Mouse (Mus musculus) heart, embryonic 14.5 days (tissue): ENCODE results near the gene Epb41l1. TPM values are rescaled to one million over a fixed set of nuclear protein-coding genes. Genes with fewer than 3 reads are reported as not detected.

Source experiments
- ATAC-seq: fragments of 200-750 bp; cut with Nextera tagmentation; 2 replicates; pipeline ENCODE4 v1.8.0; 2017; ENCODE audit warnings: low read depth, moderate TSS enrichment; ENCODE audit not compliant: insufficient number of reproducible peaks, insufficient read depth, low FRiP score
- H3K27ac ChIP-seq, 2 experiments: fragments of 200-500 bp in 1 of 2; fragments of 300-500 bp in 1 of 2; sonication (generic) in 1 of 2; replicated peaks in 1 of 2; 2 replicates each; pipeline ENCODE4 v1.5.1; 2012 to 2014; ENCODE audit warnings: low read depth in 2 of 2, low read length in 2 of 2, control low read depth in 1 of 2, mild to moderate bottlenecking in 1 of 2, mixed read lengths in 1 of 2; ENCODE audit not compliant: control insufficient read depth in 1 of 2, insufficient read depth in 1 of 2
- H3K27me3 ChIP-seq: fragments of 300-500 bp; sonication (generic); 2 replicates; pipeline ENCODE4 v1.6.1; 2014; ENCODE audit warnings: mild to moderate bottlenecking, low read length, control low read depth; ENCODE audit not compliant: control insufficient read depth, insufficient read depth
- H3K36me3 ChIP-seq: fragments of 300-500 bp; sonication (generic); 2 replicates; pipeline ENCODE4 v1.6.1; 2014; ENCODE audit warnings: mild to moderate bottlenecking, control low read depth, low read length, mixed read lengths; ENCODE audit not compliant: control insufficient read depth, insufficient read depth
- H3K4me1 ChIP-seq, 2 experiments: fragments of 200-500 bp in 1 of 2; fragments of 300-500 bp in 1 of 2; sonication (generic) in 1 of 2; 2 replicates each; pipeline ENCODE4 v1.6.1; 2012 to 2014; ENCODE audit warnings: low read length in 2 of 2, control low read depth in 1 of 2, mixed read lengths in 1 of 2; ENCODE audit not compliant: control insufficient read depth in 2 of 2, insufficient read depth in 2 of 2
- H3K4me2 ChIP-seq: fragments of 300-500 bp; sonication (generic); 2 replicates; pipeline ENCODE4 v1.6.1; 2014; ENCODE audit warnings: mild to moderate bottlenecking, low read length
- H3K4me3 ChIP-seq, 2 experiments: fragments of 200-500 bp in 1 of 2; fragments of 300-500 bp in 1 of 2; sonication (generic) in 1 of 2; 2 replicates each; pipeline ENCODE4 v1.5.1; 2012 to 2014; ENCODE audit warnings: low read length in 2 of 2, mild to moderate bottlenecking in 2 of 2, control low read depth in 1 of 2, low read depth in 1 of 2, moderate library complexity in 1 of 2; ENCODE audit not compliant: control insufficient read depth in 1 of 2, insufficient read depth in 1 of 2
- H3K9ac ChIP-seq: fragments of 300-500 bp; sonication (generic); 2 replicates; pipeline ENCODE4 v1.6.1; 2014; ENCODE audit warnings: mild to moderate bottlenecking, low read length
- H3K9me3 ChIP-seq: fragments of 300-500 bp; sonication (generic); 2 replicates; pipeline ENCODE4 v1.6.1; 2016; ENCODE audit warnings: low read length, control low read depth; ENCODE audit not compliant: control insufficient read depth
- WGBS: fragments of 180-500 bp; shearing (Covaris S2); extraction: QIAGEN DNeasy Blood & Tissue Kit; methylation state at CpG from one replicate; pipeline ENCODE4 v1.1.7; 2014; 5-methylcytosine and 5-hydroxymethylcytosine counted together
- polyA plus RNA-seq: library from polyadenylated mRNA; unstranded; fragments of >200 nt; fragmentation: Nextera tagmentation; extraction: Ambion mirVana; gene quantifications from 2 replicates; pipeline ENCODE4 v1.2.1, GENCODE M21; 2014

The Epb41l1 gene
- polyA plus RNA-seq, 1 experiment from 2014 or later, result 1.6 TPM

DNA sequence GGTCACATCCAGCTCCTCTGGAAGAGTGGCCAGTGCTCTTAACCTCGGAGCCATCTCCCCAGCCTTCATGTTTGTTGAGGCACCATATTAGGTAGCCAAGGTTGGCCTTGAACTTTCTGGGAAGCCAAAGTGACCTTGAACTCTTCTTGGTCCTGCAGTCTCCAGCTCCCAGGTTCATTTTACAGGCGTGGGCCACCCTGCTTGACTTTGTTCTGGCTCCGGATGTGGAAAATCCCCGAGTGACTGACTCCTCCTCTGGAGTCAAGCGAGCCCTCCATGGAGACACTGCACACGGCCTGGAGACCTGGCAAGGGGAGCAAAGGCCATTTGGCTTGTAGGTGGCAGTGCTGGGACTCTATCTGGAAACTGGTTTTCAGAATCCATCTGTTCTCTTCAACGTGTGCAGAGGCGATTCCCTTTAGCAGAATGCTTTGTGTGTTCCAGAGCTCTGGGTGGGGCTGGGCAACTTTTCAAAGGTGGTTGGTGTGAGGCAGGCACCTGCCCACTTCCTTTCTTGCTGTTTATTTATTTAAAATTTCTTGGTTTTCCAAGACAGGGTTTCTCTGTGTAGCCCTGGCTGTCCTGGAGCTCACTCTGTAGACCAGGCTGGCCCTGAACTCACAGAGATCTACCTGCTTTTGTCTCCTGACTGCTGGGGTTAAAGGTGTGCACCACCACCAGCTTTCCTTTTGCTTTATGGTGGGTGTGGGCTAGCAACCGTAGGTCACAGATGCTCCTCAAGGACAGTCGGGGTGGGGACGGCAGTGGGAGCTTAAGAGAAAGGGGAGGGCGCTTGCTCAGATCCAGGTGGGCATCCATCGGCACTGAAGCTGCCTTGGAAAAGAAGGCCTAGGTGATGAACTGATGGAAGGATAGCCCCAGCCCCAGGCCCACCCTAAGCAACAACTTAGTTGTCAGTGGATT, 30.8 kb downstream of the Epb41l1 start:
- H3K9ac ChIP-seq, result no peak overlapping the region
- 80% methylated on average over 13 of the region's 13 CpGs for WGBS
- ATAC-seq, result no peak
- peaks cover 4 to 12% of the 10 kb centered on the region in 2 experiments; a peak in 3 of 4 replicates for H3K4me1 ChIP-seq
- no peak overlapping the region for H3K4me2 ChIP-seq
- H3K27me3 ChIP-seq, result no peaks in the 10 kb centered on the region
- no peaks in the 10 kb centered on the region for H3K9me3 ChIP-seq
- H3K27ac ChIP-seq, result no peak overlapping the region
- no peak overlapping the region for H3K4me3 ChIP-seq
- H3K36me3 ChIP-seq, result no peaks in the 10 kb centered on the region

DNA sequence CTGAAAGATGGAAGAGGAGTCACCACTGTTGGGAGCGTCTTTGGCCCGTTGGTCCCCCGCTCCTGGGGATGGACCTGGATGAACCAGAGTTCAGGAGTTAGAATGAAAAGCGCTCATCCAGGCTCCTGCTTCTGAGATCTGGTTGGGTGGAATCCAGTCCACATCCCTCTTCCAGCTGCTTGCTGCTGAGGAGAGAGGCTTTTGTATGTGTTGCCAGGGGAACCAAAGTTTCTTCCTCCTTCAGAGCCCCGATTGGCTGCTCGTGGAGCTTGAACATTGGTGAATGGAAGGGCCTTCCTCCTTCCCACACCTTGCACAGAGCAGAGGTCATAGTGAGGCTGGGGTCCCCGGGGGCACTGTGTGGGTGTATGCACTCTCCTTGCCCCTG, 31.4 kb downstream of the Epb41l1 start:
- peaks cover 2 to 9% of the 10 kb centered on the region in 2 experiments; a peak in 3 of 4 replicates for H3K4me1 ChIP-seq
- no peak overlapping the region for H3K27ac ChIP-seq
- no peak overlapping the region for H3K4me3 ChIP-seq
- ATAC-seq, result no peak
- no peaks in the 10 kb centered on the region for H3K36me3 ChIP-seq
- H3K4me2 ChIP-seq, result no peak overlapping the region
- H3K9ac ChIP-seq, result no peak overlapping the region
- no peaks in the 10 kb centered on the region for H3K9me3 ChIP-seq
- H3K27me3 ChIP-seq, result no peaks in the 10 kb centered on the region
- WGBS, result 82% methylated on average over 7 of the region's 7 CpGs

DNA sequence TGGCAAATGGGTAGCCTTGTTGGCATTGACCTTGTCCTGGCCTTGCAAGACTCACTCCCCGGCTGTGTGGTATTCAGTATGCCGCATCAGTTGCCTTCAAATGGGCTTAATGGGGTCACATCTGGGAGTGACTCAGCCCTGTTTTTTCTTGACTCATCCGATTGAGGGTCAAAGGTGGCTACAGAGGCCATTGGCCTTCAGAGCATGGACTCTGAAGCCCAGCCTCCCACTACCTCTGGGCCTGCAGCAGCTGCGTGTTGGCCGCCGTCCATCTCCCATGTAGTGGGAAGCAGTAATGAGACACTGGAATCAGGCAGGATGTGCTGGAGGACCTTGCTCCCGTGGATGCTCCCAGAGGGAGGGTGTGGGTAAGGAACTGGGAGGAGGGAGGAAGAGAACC, 33.1 kb downstream of the Epb41l1 start:
- Histone ChIP-seq H3K27me3 (no peaks in the 10 kb centered on the region), H3K9ac (no peak overlapping the region), H3K36me3 (no peaks in the 10 kb centered on the region), H3K4me3 (no peak overlapping the region), H3K9me3 (no peaks in the 10 kb centered on the region), H3K4me1 (peaks cover 5 to 10% of the 10 kb centered on the region in 2 experiments), H3K27ac (no peak overlapping the region), H3K4me2 (no peak overlapping the region)
- 77% methylated on average over 7 of the region's 7 CpGs for WGBS
- ATAC-seq, result no peak

DNA sequence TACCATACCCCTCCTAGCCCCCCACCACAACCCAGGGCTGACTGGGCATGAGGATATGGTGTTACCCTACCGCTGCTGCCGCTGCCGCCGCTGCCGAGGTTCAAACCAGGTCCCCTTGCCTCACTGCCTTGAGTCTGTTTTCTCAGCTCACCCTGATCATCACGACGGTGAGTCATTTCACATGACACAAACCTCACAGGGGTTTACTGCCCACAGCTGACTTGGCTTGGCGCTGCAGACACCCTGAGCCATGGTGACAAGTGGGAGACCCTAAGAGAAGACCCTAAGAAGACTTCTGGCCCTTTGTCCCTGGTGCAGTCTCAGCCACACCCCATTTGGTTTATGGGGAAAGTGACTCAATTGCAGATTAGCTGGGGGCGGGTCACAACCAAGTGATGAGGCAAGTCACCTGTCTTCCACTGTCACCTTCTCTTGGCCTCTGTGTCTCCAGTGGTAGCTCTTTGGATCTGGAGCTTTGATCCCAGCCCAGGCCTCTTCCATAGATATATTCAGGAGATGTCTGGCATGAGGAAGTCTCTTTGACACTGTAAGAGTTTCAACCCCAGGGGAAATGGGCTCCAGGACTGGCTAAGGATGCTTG, 34.9 kb downstream of the Epb41l1 start:
- peaks cover 6 to 12% of the 10 kb centered on the region in 2 experiments for H3K4me1 ChIP-seq
- no peak overlapping the region for H3K4me3 ChIP-seq
- no peak overlapping the region for H3K9ac ChIP-seq
- WGBS, result 83% methylated on average over 9 of the region's 9 CpGs
- H3K4me2 ChIP-seq, result no peak overlapping the region
- no peak overlapping the region for H3K27ac ChIP-seq
- H3K27me3 ChIP-seq, result no peaks in the 10 kb centered on the region
- H3K36me3 ChIP-seq, result no peaks in the 10 kb centered on the region
- no peak for ATAC-seq
- H3K9me3 ChIP-seq, result no peaks in the 10 kb centered on the region

DNA sequence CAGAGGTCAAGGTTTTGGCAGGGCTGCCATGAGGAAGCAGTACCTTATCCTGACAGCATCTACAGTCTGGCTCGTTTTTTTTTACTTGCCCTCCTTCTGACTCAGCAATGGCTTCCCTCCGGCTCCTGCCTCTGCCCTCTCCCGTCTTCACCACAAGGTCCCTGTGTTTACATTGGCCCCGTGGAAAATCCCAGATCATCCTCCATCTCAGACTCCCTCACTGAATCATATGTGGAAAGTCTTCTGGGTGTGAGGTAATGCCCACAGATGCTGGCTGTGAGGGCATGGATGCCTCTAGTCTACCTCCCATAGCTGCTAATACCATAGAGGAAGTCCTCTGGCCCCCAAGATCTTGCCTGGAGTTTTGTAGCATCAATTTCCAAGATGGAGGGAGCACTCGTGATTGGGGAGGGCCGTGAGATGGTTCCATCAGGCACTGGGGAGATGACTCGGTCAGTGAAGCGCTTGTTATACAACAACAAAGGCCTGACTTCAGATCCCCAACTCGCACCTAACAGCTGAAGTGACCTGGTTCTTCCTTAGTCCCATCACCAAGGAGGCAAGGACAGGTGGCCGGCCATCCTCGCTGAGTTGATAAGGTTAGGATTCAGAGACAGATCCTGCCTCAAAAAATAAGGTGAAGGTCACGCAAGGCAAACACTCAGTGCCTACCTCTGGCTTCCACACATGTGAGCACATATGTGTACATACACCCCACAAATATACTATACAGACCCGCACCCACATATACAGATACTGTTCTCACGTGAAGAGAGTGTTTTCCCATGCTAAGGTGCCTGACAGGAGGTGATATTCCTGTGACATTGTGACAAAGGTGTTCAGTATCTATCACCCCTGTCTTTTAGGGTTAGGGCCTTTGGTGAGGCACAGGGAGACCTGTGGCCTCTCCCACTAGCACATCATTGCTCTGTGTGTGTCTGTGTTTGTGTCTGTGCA, 36.0 kb downstream of the Epb41l1 start:
- Histone ChIP-seq H3K4me1 (peaks cover 8 to 14% of the 10 kb centered on the region in 2 experiments), H3K27ac (no peak overlapping the region), H3K27me3 (no peaks in the 10 kb centered on the region), H3K4me3 (no peak overlapping the region), H3K4me2 (no peak overlapping the region), H3K36me3 (no peaks in the 10 kb centered on the region), H3K9ac (no peak overlapping the region), H3K9me3 (no peaks in the 10 kb centered on the region)
- 78% methylated on average over 14 of the region's 14 CpGs for WGBS
- no peak for ATAC-seq

DNA sequence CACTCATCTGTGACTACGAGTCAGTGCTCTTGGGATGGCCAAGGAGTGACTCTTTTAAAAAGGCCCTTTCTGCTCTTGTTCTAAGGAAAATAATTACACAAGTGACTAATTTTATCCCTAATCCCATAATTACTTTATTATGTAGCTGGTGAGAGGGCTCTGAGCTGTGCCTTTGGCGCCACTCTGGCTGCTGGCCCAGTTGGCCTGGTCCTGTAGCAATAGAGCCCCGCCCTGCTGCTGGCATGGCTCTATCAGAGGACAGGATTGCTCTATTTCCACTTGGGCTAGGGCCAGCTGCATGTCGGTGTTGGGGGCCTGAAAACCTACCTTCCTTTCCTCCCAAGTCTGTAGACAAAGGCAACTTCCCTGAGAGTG, 36.6 kb downstream of the Epb41l1 start:
- ATAC-seq, result 0 out of 2 replicates have a peak, but pooled peaks have one; percentile 45
- H3K9ac ChIP-seq, result no peak overlapping the region
- H3K4me1 ChIP-seq, result peaks cover 11 to 18% of the 10 kb centered on the region in 2 experiments
- 46% methylated on average over 4 of the region's 4 CpGs for WGBS
- H3K4me3 ChIP-seq, result no peak overlapping the region
- no peaks in the 10 kb centered on the region for H3K27me3 ChIP-seq
- H3K27ac ChIP-seq, result no peak overlapping the region
- H3K36me3 ChIP-seq, result no peaks in the 10 kb centered on the region
- no peak overlapping the region for H3K4me2 ChIP-seq
- no peaks in the 10 kb centered on the region for H3K9me3 ChIP-seq

DNA sequence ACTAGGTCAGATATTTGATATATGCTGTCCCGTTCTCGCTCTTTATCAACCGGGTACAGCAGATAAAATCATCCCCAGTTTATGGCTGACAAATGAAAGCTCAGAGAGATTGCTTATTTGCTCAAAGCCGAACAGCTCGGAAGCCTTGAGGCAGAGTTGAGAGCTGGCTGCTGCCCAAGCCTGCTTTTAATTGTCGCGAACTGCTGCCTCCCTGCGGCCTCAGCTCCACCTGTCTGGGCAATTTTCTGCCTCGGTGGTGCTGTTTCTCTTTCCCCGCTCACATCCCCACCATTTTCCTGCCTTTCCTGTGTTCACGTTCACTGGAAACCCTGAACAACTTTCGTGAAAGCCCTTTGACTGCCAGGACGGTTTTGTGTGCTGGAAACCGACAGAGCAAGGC, 39.8 kb downstream of the Epb41l1 start:
- H3K27ac ChIP-seq, result no peak overlapping the region
- no peaks in the 10 kb centered on the region for H3K36me3 ChIP-seq
- no peak for ATAC-seq
- no peaks in the 10 kb centered on the region for H3K9me3 ChIP-seq
- 39% methylated on average over 14 of the region's 14 CpGs for WGBS
- H3K4me2 ChIP-seq, result 0 out of 2 replicates have a peak overlapping the region, but pooled peaks have one; percentile 16
- no peak overlapping the region for H3K4me3 ChIP-seq
- H3K27me3 ChIP-seq, result 0 out of 2 replicates have a peak, but pooled peaks cover 4% of the 10 kb centered on the region
- 0 out of 2 replicates have a peak overlapping the region, but pooled peaks have one; percentile 35 for H3K9ac ChIP-seq
- peaks cover 17 to 29% of the 10 kb centered on the region in 2 experiments for H3K4me1 ChIP-seq
